Mouse (Mus musculus): Measurements from ENCODE around the gene Gm8332. TPM values are rescaled to one million over a fixed set of nuclear protein-coding genes. Genes with fewer than 3 reads are reported as not detected.
"Not testable (repeated sequence)": the region's sequence is repeated elsewhere in the genome, so short reads cannot be mapped to it uniquely, and the experiment has no call there.

Gm8332 gene
- not detected in 2 replicates for polyA plus RNA-seq (2015; fragmentation: Nextera tagmentation; extraction: Ambion mirVana)

GRCm38 (mm10) chr12:88250000-88250399 lies at the start of gene Gm8332:
Gene Gm8332, minus strand, starts transcription at chr12:88250100.
- not testable (repeated sequence) for H3K4me1 ChIP-seq (replicated peaks); H3K27ac ChIP-seq; H3K9ac ChIP-seq (replicated peaks); ATAC-seq; H3K27me3 ChIP-seq; H3K4me3 ChIP-seq (replicated peaks); H3K9me3 ChIP-seq; H3K36me3 ChIP-seq; H3K4me2 ChIP-seq (replicated peaks)
- 68% methylated on average over 2 of the region's 2 CpGs for WGBS

- not testable (repeated sequence) for ATAC-seq
Observed at GRCm38 (mm10) chr12:88297171-88297570, 47.3 kb upstream of the Gm8332 start.

GRCm38 (mm10) chr12:88293082-88293481 lies 43.2 kb upstream of the Gm8332 start:
- H3K4me1 ChIP-seq (replicated peaks); H3K27ac ChIP-seq; ATAC-seq; H3K36me3 ChIP-seq; H3K4me3 ChIP-seq (replicated peaks); H3K9ac ChIP-seq (replicated peaks); H3K9me3 ChIP-seq; H3K4me2 ChIP-seq (replicated peaks); H3K27me3 ChIP-seq: not testable (repeated sequence)
- 78% methylated on average over 4 of the region's 4 CpGs for WGBS

More at GRCm38 (mm10) chr12:88297171-88297570, 47.3 kb upstream of the Gm8332 start:
- H3K9ac ChIP-seq (replicated peaks); H3K27ac ChIP-seq; H3K36me3 ChIP-seq; H3K27me3 ChIP-seq; H3K4me1 ChIP-seq (replicated peaks); H3K4me3 ChIP-seq (replicated peaks); H3K9me3 ChIP-seq; H3K4me2 ChIP-seq (replicated peaks): not testable (repeated sequence)
- WGBS = 78% methylated on average over 2 of the region's 2 CpGs

- 81% methylated on average over 5 of the region's 5 CpGs for WGBS
- not testable (repeated sequence) for H3K4me2 ChIP-seq (replicated peaks)
Observed at GRCm38 (mm10) chr12:88285224-88285623, 35.3 kb upstream of the Gm8332 start.

GRCm38 (mm10) chr12:88274400-88274799 lies 24.5 kb upstream of the Gm8332 start, which contains the start of gene Gm5662:
Gene Gm5662, minus strand, starts transcription at chr12:88274500.
- not testable (repeated sequence) for H3K9me3 ChIP-seq; H3K9ac ChIP-seq (replicated peaks); ATAC-seq; H3K27ac ChIP-seq; H3K4me1 ChIP-seq (replicated peaks); H3K36me3 ChIP-seq; H3K4me2 ChIP-seq (replicated peaks); H3K27me3 ChIP-seq; H3K4me3 ChIP-seq (replicated peaks)
- WGBS = 84% methylated on average over 5 of the region's 5 CpGs

More at GRCm38 (mm10) chr12:88285224-88285623, 35.3 kb upstream of the Gm8332 start:
- not testable (repeated sequence) for H3K4me3 ChIP-seq (replicated peaks); ATAC-seq; H3K4me1 ChIP-seq (replicated peaks); H3K9ac ChIP-seq (replicated peaks); H3K9me3 ChIP-seq; H3K36me3 ChIP-seq; H3K27me3 ChIP-seq; H3K27ac ChIP-seq

GRCm38 (mm10) chr12:88257241-88257640 lies 7.3 kb upstream of the Gm8332 start:
- Histone ChIP-seq H3K36me3 (no peaks in the 10 kb centered on the region), H3K9ac (replicated peaks) (no peak overlapping the region), H3K4me1 (replicated peaks) (no peaks in the 10 kb centered on the region), H3K9me3 (no peaks in the 10 kb centered on the region), H3K4me2 (replicated peaks) (no peak overlapping the region), H3K4me3 (replicated peaks) (no peak overlapping the region), H3K27me3 (no peaks in the 10 kb centered on the region), H3K27ac (no peak overlapping the region)
- no peak for ATAC-seq
- 44% methylated on average over 1 of the region's 1 CpGs for WGBS

GRCm38 (mm10) chr12:88255917-88256316 lies 6.0 kb upstream of the Gm8332 start:
- not testable (repeated sequence) for H3K4me3 ChIP-seq (replicated peaks); H3K27ac ChIP-seq; H3K4me2 ChIP-seq (replicated peaks); H3K9me3 ChIP-seq; H3K27me3 ChIP-seq; H3K4me1 ChIP-seq (replicated peaks); H3K36me3 ChIP-seq; ATAC-seq; H3K9ac ChIP-seq (replicated peaks)
- WGBS = 61% methylated on average over 2 of the region's 2 CpGs

GRCm38 (mm10) chr12:88245786-88246185 lies 4.1 kb downstream of the Gm8332 start:
- not testable (repeated sequence) for H3K36me3 ChIP-seq; ATAC-seq; H3K27ac ChIP-seq; H3K4me3 ChIP-seq (replicated peaks); H3K9me3 ChIP-seq; H3K4me2 ChIP-seq (replicated peaks); H3K4me1 ChIP-seq (replicated peaks); H3K27me3 ChIP-seq; H3K9ac ChIP-seq (replicated peaks)

GRCm38 (mm10) chr12:88242940-88243339 lies 7.0 kb downstream of the Gm8332 start:
- not testable (repeated sequence) for H3K27ac ChIP-seq; H3K4me2 ChIP-seq (replicated peaks); H3K36me3 ChIP-seq; H3K4me1 ChIP-seq (replicated peaks); H3K27me3 ChIP-seq; ATAC-seq; H3K9ac ChIP-seq (replicated peaks); H3K9me3 ChIP-seq; H3K4me3 ChIP-seq (replicated peaks)
- WGBS = 44% methylated on average over 1 of the region's 1 CpGs

- Histone ChIP-seq H3K4me3 (replicated peaks) (no peak overlapping the region), H3K27me3 (no peaks in the 10 kb centered on the region), H3K9ac (replicated peaks) (no peak overlapping the region), H3K36me3 (no peaks in the 10 kb centered on the region), H3K4me1 (replicated peaks) (no peaks in the 10 kb centered on the region), H3K27ac (no peak overlapping the region), H3K9me3 (peaks cover 4% of the 10 kb centered on the region; the same call in 1 of the 2 replicates), H3K4me2 (replicated peaks) (no peak overlapping the region)
- ATAC-seq = no peak
- WGBS = 87% methylated on average over 3 of the region's 3 CpGs
Observed at GRCm38 (mm10) chr12:88219445-88219844, 30.5 kb downstream of the Gm8332 start.

- not testable (repeated sequence) for H3K27me3 ChIP-seq; H3K9me3 ChIP-seq; H3K9ac ChIP-seq (replicated peaks); H3K36me3 ChIP-seq; H3K4me1 ChIP-seq (replicated peaks); ATAC-seq; H3K27ac ChIP-seq; H3K4me2 ChIP-seq (replicated peaks); H3K4me3 ChIP-seq (replicated peaks)
Observed at GRCm38 (mm10) chr12:88218059-88218458, 31.8 kb downstream of the Gm8332 start.

- H3K36me3 ChIP-seq = no peaks in the 10 kb centered on the region
- no peak for ATAC-seq
- H3K4me1 ChIP-seq (replicated peaks) = no peaks in the 10 kb centered on the region
- no peak overlapping the region for H3K4me2 ChIP-seq (replicated peaks)
- no peak overlapping the region for H3K27ac ChIP-seq
- H3K27me3 ChIP-seq = no peaks in the 10 kb centered on the region
- no peaks in the 10 kb centered on the region; the same call in 1 of the 2 replicates for H3K9me3 ChIP-seq
- no peak overlapping the region for H3K9ac ChIP-seq (replicated peaks)
- 90% methylated on average over 12 of the region's 12 CpGs for WGBS
- no peak overlapping the region for H3K4me3 ChIP-seq (replicated peaks)
Observed at GRCm38 (mm10) chr12:88214641-88215040, 35.3 kb downstream of the Gm8332 start.

GRCm38 (mm10) chr12:88211458-88211857 lies 38.4 kb downstream of the Gm8332 start:
- not testable (repeated sequence) for H3K9me3 ChIP-seq; H3K27me3 ChIP-seq; H3K27ac ChIP-seq; ATAC-seq; H3K36me3 ChIP-seq; H3K4me3 ChIP-seq (replicated peaks); H3K4me1 ChIP-seq (replicated peaks); H3K9ac ChIP-seq (replicated peaks); H3K4me2 ChIP-seq (replicated peaks)
- 88% methylated on average over 9 of the region's 9 CpGs for WGBS

All from midbrain, embryonic 13.5 days (tissue).